Mouse (Mus musculus): Measurements from ENCODE around the gene Nr1h3. TPM values are rescaled to one million over a fixed set of nuclear protein-coding genes. Genes with fewer than 3 reads are reported as not detected.

The Nr1h3 gene
- total RNA-seq, 2 experiments from 2014 or later = 2.3 to 3.7 TPM

DNA sequence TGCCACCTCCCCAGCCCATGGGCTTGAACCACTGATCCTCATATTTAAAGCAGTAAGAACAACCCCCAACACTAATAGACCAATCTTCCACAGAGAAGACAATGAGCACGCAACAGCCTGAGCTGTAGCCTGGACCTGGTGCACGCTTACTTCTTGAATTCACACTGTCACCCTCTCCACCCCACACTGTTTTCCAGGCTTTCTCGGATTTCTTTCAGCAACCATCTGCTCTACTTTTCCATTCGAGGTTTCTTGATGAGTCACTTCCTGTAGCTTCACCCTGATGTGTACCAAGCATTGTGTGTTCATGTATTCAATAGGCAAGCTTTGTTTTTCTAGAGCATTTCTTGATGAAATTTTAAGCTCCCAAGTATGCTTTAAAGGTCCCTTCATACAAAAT, 15.2 kb downstream of the Nr1h3 start:
- no peak for DNase-seq (ENCODE audit: low spot score in 2 of 2)

DNA sequence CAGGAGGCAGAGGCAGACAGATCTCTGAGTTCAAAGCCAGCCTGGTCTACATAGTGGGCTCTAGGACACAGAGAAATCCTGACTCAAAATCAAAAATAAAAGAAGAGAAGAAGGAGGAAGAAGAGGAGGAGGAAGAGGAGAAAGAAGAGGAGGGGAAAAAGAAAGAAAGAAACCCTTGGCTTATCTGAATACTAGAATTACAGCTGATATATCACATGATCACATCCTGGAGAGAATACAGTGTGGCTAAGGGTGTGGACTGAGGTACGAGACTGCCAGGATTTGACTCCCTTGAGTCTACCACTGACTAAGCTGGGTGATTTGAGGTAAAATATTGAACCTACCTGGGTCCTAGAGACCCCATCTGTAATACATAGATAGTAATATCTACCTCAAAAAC, 16.4 kb downstream of the Nr1h3 start:
- no peak for DNase-seq (ENCODE audit: low spot score in 2 of 2)

- no peak for DNase-seq (ENCODE audit: low spot score in 2 of 2)
These were observed 18.8 kb downstream of the Nr1h3 start, which contains the start of gene Madd for GRCm38 (mm10) chr2:91183711-91184405. Gene Madd, minus strand, starts transcription at chr2:91183837.

GRCm38 (mm10) chr2:91183148-91183513, 19.5 kb downstream of the Nr1h3 start:
- DNase-seq (ENCODE audit: low spot score in 2 of 2) = peak; percentile 94 to 96

GRCm38 (mm10) chr2:91182405-91183147, 20.1 kb downstream of the Nr1h3 start:
- DNase-seq (ENCODE audit: low spot score in 2 of 2) = peak; percentile 83 to 91

DNA sequence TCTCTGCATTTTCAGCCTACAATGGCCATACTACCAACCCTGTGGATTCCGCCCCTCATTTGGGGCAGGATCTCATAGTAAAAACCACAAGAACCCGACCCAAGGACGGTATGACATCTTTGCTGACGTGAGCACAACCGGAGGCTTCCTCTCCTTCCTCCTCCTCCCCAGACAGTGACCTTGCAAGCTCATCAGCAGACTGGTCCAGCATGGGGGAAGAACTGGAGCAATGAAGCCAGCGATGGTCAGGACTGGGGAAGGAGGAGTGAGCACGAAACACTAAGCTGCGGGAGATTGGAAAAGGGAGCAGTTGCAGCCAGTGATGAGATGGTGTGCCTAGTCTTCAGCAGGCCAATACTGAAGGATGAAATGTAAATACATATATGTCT, 20.6 kb downstream of the Nr1h3 start:
- no peak for DNase-seq (ENCODE audit: low spot score in 2 of 2)

- DNase-seq (ENCODE audit: low spot score in 2 of 2) = no peak
These were observed 21.9 kb downstream of the Nr1h3 start for GRCm38 (mm10) chr2:91180706-91181105.

GRCm38 (mm10) chr2:91179825-91180224, 22.8 kb downstream of the Nr1h3 start:
- DNase-seq (ENCODE audit: low spot score in 2 of 2) = no peak

DNA sequence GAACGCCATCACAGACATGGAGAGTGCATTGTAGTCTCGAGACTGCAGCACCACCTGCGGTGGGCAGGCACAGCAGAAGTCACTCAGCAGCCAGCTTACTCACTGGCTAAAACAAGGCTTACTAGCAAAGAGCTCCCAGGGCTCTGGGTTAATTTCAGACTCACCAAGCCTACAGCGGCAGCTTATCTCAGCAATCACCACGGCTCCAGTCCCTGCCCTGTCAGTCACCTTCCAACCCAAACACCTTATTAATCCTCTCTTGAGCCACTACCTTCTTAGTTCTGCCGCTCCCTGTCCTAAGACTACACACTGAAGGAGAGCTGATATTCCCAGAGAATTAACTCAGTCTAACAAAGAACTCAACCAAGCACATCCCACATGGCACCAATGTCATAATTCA, 26.4 kb downstream of the Nr1h3 start:
- DNase-seq (ENCODE audit: low spot score in 2 of 2) = no peak

GRCm38 (mm10) chr2:91175490-91175889, 27.1 kb downstream of the Nr1h3 start:
- no peak for DNase-seq (ENCODE audit: low spot score in 2 of 2)

DNA sequence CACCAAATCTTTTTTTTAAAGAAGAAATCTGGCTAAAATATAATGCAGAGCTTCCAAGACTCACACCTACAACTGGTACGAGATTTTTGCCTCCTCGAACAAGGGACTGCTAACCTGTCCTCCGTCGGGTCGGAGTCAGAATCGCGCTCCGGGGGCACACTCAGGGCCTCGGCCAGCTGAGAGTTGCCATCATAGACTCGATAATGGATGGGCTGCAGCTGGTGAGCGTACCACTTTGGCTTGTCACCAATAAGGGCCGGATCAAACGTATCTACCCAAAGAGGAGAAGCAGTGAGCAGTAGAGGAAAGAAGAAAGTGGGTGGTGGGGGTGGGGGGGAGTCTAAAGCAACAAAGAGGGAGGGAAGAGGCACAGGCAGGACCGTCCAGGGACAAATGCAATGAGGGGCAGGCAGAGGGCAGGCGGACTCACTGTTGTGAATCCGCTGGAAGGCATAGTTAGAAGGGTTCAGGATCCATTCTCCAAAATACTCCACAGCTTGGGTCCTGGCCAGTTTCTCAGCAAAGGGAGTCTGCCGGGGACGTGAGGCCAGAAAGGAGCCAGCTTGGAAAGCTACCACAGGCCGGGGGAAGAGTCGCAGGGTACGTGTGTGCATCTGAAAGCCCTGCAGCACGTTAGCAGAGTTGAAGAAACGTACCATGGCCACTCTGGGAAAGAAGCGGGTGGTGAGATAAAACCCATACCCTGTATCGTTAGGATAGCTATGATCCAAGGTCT, 32.9 kb downstream of the Nr1h3 start:
- no peak for DNase-seq (ENCODE audit: low spot score in 2 of 2)

DNA sequence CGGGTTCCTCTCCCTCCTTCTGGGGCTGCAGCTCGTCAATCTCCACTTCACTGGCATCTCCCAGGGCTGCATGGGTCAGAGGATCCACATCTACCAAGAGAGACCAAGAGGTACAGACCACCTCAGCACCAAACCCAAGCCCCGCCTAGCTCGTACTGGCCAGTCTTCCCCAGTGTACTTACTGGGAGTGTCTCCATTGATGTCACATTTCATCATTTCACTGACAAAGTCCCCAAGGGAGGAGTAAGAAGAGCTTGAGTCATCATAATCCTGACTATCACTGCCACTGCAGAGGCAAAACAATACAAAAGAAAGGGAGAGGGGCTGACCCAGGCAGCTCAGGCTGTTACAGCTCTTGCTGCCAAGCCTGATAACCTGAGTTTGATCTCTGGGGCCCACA, 35.0 kb downstream of the Nr1h3 start:
- DNase-seq (ENCODE audit: low spot score in 2 of 2) = no peak

DNA sequence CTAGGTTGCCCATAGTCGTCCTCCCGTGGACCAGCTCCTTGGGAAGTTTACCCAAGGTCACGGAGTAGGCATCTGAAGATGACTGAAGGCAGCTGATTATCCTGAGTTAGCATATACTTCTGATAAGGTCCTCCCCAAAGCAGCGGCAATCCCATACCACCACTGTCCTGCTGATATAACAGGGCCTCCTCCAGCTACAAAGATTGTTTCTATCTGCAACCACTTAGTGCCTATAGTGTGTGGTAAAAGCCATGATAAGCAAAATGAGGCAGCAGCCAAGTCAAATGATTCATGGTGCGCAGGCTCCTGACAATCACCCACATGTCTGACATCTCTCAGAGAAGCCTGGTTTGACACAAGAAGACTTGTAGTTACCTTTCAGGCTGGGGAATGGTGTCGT, 37.6 kb downstream of the Nr1h3 start:
- DNase-seq (ENCODE audit: low spot score in 2 of 2) = no peak

GRCm38 (mm10) chr2:91163532-91163931, 39.1 kb downstream of the Nr1h3 start:
- no peak for DNase-seq (ENCODE audit: low spot score in 2 of 2)

DNA sequence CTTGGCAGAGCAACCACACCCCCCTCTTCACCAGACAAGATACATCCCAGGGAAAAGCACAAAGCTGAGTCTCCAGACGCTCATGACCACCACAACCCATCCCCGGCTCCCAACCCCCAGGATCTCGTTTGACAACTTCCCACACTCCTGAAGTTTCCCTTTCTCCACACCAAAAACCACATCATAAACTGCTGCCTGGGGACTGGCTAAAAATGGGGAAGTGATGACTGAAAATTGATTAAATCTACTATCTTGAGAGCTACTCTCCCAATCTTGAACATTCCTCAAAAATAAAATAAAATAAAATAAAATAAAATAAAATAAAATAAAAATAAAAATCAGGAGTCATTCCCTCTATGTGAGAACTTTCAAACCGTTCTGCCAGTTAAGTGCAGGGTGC, 39.7 kb downstream of the Nr1h3 start:
- DNase-seq (ENCODE audit: low spot score in 2 of 2) = no peak

GRCm38 (mm10) chr2:91160591-91160990, 42.0 kb downstream of the Nr1h3 start:
- DNase-seq (ENCODE audit: low spot score in 2 of 2) = no peak

DNA sequence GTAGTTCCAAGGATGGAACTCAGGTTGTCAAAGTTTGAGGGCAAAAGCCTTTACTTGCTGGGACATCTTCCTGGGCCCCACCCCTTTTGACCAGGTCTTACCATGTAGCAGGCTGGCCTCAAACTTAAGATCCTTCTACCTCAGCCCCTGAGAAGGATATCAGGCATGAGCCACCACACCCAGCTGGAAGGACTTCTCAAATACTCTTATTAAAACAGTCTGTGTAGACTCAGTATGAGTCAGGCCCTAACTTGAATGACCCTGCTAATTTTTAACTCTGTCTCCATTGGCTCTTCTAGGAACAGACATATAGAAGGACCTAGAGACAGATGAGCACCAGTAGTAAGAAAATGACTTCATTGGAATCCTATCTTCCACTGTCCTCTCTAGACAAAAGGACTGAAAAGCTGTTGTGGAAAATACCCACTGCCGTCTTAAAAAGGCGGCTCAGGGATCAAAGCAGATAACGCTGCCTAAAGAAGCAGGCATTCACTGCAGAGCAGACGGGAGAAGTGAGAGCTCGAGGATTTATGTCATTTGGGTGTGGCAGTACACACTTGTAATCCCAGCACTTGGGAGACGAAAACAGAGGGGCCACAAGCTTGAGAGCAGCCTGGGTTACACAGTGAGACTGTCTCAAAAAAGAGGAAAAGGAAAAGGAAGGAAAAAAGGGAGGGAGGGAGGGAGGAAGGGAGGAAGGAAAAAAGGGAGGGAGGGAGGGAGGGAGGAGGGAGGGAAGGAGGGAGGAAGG, 45.5 kb downstream of the Nr1h3 start:
- DNase-seq (ENCODE audit: low spot score in 2 of 2) = no peak

DNA sequence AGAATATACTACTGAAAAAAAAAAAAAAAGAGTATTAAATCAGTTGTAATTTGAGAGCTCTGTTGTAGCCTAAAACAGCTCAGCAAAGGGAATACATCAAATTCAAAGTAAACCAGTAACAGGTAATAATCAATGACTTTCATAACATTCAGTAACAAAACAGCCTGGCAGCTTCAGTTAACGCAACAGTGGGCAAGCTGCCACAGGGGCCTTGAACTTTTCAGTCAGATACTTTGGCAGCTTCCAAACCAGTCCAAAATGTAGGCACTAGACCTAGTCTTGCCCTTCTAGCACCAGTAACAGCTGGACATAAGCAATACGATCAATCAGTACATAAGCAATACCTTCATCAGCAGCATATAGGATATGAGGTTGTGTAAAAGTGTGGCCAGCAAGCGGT, 48.5 kb downstream of the Nr1h3 start:
- no peak for DNase-seq (ENCODE audit: low spot score in 2 of 2)

GRCm38 (mm10) chr2:91152885-91153377, 49.7 kb downstream of the Nr1h3 start:
- DNase-seq (ENCODE audit: low spot score in 2 of 2) = no peak

GRCm38 (mm10) chr2:91151331-91151730, 51.3 kb downstream of the Nr1h3 start:
- no peak for DNase-seq (ENCODE audit: low spot score in 2 of 2)

DNA sequence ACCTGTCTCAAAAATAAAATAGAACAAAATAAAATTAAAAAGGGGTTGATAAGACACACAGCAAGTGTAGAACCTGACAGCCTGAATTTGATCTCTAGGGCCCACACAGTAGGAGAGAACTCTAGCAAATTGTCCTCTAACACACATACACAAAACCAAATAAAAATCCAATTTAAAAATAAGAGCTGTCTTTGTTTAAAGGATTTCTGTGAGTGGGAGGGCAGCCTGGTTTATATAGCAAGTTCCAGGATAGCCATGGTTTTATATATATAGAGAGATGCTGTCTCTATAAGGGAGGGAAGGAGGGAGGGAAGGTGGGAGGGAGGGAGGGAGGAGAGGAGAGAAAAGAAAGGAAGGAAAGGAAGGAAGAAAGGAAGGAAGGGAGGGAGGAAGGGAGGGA, 54.5 kb downstream of the Nr1h3 start:
- no peak for DNase-seq (ENCODE audit: low spot score in 2 of 2)
